Mouse (Mus musculus): ENCODE data around the gene Dppa4. TPM values are rescaled to one million over a fixed set of nuclear protein-coding genes. Genes with fewer than 3 reads are reported as not detected.

Dppa4 gene
- polyA plus RNA-seq, 1 experiment from 2014 or later: not detected

- H3K9me3 ChIP-seq (replicated peaks): no peaks in the 10 kb centered on the region
- no peaks in the 10 kb centered on the region for H3K36me3 ChIP-seq
- H3K4me3 ChIP-seq: no peak overlapping the region
- ATAC-seq (replicated peaks; ENCODE audit: insufficient number of reproducible peaks, insufficient read depth, low FRiP score, low read depth): no peak
- H3K4me1 ChIP-seq (replicated peaks): no peaks in the 10 kb centered on the region
- no peak overlapping the region for H3K4me2 ChIP-seq
- no peak overlapping the region for H3K27ac ChIP-seq
- H3K27me3 ChIP-seq: no peaks in the 10 kb centered on the region
- H3K9ac ChIP-seq: no peak overlapping the region
- 45% methylated on average over 5 of the region's 5 CpGs for WGBS
These were observed 43.4 kb downstream of the Dppa4 start for GRCm38 (mm10) chr16:48326903-48327302.

DNA sequence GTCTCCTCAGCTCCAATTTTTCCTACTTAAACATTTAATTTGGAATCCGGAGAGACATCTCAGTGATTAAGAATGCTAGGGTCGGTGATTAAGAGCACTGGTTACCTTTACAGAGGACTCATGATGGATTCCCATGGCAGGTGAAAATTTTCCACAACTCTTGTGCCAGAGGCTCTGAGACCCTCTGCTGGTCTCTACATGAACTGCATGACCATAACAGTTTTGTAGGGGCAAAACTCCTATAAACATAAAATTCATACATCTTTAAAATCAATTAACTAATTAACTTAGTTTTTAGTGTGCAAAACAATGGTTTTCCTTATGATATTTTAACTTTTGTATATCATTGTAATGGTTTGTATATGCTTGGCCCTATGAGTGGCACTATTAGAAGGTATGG lies 44.9 kb downstream of the Dppa4 start:
- ATAC-seq (replicated peaks; ENCODE audit: insufficient number of reproducible peaks, insufficient read depth, low FRiP score, low read depth): no peak
- Histone ChIP-seq H3K27ac (no peak overlapping the region), H3K4me1 (replicated peaks) (no peaks in the 10 kb centered on the region), H3K4me3 (no peak overlapping the region), H3K9ac (no peak overlapping the region), H3K4me2 (no peak overlapping the region), H3K36me3 (no peaks in the 10 kb centered on the region), H3K9me3 (replicated peaks) (no peaks in the 10 kb centered on the region), H3K27me3 (no peaks in the 10 kb centered on the region)
- WGBS: 86% methylated on average over 2 of the region's 2 CpGs

DNA sequence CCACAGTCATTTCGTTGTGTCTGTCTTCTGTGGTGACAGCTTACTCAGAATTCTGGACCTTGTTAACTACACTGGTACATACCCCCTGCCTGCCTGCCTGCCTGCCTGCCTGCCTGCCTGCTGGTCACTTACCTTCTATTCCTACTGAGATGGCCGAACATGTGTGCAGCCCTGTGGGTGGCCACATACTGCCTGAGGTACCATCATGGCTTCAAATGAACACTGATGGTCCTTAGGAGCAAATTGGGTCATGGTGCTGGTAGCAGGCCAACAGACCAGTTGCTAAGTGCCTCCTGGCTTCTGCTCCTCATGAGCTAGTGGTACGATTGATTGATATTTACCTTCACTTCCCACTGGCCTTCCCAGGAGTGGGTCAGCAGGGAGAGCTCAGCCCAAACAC lies 48.3 kb downstream of the Dppa4 start:
- Histone ChIP-seq H3K4me2 (no peak overlapping the region), H3K9me3 (replicated peaks) (no peaks in the 10 kb centered on the region), H3K4me1 (replicated peaks) (no peaks in the 10 kb centered on the region), H3K4me3 (no peak overlapping the region), H3K27ac (no peak overlapping the region), H3K36me3 (no peaks in the 10 kb centered on the region), H3K9ac (no peak overlapping the region), H3K27me3 (no peaks in the 10 kb centered on the region)
- 85% methylated on average over 3 of the region's 3 CpGs for WGBS
- ATAC-seq (replicated peaks; ENCODE audit: insufficient number of reproducible peaks, insufficient read depth, low FRiP score, low read depth): no peak

GRCm38 (mm10) chr16:48335326-48335725 lies 51.8 kb downstream of the Dppa4 start:
- Histone ChIP-seq H3K4me1 (replicated peaks) (no peaks in the 10 kb centered on the region), H3K27me3 (no peaks in the 10 kb centered on the region), H3K27ac (no peak overlapping the region), H3K4me2 (no peak overlapping the region), H3K9ac (no peak overlapping the region), H3K9me3 (replicated peaks) (no peaks in the 10 kb centered on the region), H3K4me3 (no peak overlapping the region), H3K36me3 (no peaks in the 10 kb centered on the region)
- ATAC-seq (replicated peaks; ENCODE audit: insufficient number of reproducible peaks, insufficient read depth, low FRiP score, low read depth): no peak
- 80% methylated on average over 4 of the region's 4 CpGs for WGBS

Other genes with a start within 250 kb of the Dppa4 start
- gene Dppa2, start 20.2 kb downstream of the Dppa4 start, polyA plus RNA-seq (2015; fragmentation: Nextera tagmentation; extraction: Ambion mirVana): not detected in 2 replicates
- gene Gm5485, start 128.7 kb downstream of the Dppa4 start, polyA plus RNA-seq (2015; fragmentation: Nextera tagmentation; extraction: Ambion mirVana): not detected in 2 replicates
- gene Morc1, start 147.5 kb downstream of the Dppa4 start, polyA plus RNA-seq (2015; fragmentation: Nextera tagmentation; extraction: Ambion mirVana): 0.04 and 0.39 TPM in 2 replicates

Data from heart, embryonic 15.5 days (tissue).